Mouse (Mus musculus) T-helper 1 cell (primary cell): ENCODE data around the gene Pglyrp2.

Experiments
- in situ Hi-C: fragments of 300-600 bp; cut with MboI, MseI; formaldehyde crosslinking; loops from one replicate; pipeline ENCODE4 v1.15.1; 2025; ENCODE audit warnings: high pct_unique_total_duplicates

Gene Pglyrp2

DNA sequence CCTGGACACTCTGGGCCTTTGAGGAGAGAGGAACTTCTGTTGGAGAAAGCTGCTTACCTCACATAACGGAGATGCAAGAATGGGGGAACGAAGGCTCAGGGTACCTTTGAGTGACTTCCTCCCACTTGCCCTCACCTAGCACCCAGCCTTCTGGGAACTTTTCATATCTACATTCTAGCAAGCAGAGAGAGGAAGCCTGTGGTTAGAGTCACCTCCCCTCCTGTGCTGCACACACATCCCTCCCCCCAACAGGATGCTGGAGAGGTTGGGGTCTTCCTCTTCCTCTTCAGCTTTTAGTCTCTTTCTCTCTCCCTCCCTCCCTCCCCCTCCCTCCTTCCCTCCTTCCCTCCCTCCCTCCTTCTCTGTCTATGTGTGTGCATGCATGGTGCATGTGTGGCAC, at the start of gene Pglyrp2:
Gene Pglyrp2 (minus strand): TSS at position 134 of the 400 bp plus-strand sequence.
- in situ Hi-C loops: no loop called here

DNA sequence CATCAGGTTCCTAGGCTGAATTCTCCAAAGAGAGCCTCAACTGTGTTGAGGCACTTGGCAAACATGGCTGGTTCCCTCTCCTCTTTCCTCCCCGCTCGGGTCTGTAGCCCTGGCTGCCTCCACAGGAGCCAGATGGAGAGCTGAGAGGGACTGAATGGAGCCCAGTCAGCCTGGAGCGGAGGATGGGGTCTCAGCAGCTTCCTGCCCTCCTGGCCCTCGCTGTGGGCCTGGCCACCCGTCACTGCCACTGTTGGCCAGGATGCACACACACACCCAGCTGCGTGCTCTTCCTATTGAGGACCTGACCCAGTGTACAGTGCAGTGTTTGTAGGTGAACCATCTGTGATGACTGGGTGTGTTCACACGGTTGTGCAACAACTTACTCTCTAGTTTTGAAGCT, 48.2 kb upstream of the Pglyrp2 start:
- in situ Hi-C loops: no loop called here

DNA sequence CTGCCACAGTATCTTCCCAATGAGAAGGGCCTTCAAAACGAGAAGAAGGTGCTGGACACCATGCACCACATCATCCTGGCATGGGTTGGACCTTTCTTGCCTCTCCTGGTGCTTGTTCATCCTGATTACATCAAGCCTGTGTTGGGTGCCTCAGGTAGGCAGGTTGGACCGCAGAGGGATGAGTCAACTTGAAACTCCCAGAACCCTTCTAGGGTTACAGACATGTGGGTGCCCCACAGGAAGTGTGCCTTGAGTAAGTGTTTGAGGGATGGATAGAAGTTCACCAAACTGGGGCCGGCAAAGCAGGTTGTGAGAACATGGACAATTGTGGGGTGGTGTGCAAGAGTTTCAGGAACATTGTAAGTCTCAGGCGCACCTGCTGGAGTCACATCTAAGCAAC, 46.8 kb upstream of the Pglyrp2 start:
- in situ Hi-C loops: no loop called here

DNA sequence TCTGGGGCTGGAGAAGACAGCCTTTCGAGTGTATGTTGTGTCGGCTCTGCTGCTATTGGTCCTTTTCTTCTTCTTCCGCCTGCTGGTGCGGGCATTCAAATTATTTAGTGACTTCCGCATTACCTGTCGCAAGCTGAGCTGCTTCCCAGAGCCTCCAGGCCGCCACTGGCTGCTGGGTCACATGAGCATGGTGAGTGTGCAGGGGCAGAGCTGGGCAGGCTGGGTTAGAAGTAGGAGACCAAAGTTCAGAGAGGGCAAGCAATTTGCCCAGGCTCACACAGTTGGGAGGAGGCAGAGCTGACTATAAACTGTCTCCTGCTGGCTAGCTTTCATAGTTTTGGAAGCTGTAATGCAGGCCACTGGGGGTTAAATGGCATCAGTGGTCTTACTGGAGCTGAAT, 44.5 kb upstream of the Pglyrp2 start:
- in situ Hi-C loops: no loop called here

DNA sequence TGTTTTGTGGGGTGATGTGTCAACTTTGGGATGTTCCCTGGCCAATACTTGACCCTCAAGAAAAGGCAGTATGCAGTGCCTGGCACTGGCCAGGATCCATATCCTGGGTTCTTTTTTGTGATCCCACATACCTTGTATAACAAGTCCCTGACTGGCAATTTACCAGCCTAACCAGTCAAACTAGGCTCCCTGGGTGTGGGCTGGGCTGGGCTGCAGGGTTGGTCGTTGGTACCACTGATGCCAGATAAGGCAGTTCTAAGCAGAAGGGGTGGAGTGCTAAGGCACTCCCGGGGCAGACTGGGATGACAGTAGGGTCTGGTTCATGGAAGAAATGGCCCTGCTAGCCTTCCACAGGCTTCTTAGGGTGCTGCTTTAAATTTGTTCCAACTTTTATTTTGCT, 31.0 kb upstream of the Pglyrp2 start:
- in situ Hi-C loops: loop anchor here (5.0 kb wide), 1 partner anchor 37 kb away; no protein-coding TSS in a partner anchor

DNA sequence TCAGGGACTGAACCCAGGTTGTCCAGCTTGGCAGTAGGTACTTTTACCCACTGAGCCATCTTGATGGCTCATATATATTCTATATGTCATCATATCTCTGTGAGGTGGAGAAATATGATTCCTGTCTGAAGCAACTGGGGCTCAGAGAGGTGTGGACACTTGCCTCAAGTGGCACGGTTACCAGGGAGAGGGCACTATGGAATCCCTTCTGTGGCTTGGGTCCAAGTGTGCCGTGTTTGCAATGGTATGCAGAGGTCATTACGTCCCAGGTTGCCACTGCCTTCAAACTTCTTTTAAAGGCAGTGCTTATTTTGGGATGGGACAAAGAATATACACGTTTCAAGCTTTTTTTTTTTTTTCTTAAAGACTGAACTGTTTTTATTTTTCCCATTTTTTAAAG, 30.2 kb upstream of the Pglyrp2 start:
- in situ Hi-C loops: loop anchor here (5.0 kb wide), 1 partner anchor 38 kb away; no protein-coding TSS in a partner anchor

DNA sequence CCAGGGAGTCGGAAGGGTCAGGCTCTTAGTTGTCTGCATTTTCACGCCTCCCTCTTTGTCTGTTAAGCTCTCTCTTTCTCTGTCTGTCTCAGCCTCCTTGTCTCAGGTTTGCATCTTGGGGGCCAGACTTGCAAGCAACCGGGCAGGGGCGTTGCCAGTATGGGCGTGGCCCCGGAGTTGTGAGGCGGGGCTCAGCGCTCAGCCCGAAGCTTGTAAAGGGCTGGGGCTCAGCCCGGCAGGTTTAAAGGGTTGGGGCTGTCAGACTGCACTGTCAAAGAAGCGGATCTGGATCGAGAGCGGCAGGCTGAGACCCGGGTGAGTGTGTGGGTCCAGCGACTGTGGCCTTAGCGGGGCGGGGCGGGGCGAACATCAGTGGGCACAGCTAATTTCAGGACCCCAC, 28.5 kb upstream of the Pglyrp2 start, which contains the start of gene Cyp4f39:
Gene Cyp4f39 (plus strand): TSS at position 242 of the 400 bp plus-strand sequence.
- in situ Hi-C loops: loop anchor here (5.0 kb wide), 1 partner anchor 40 kb away; no protein-coding TSS in a partner anchor

DNA sequence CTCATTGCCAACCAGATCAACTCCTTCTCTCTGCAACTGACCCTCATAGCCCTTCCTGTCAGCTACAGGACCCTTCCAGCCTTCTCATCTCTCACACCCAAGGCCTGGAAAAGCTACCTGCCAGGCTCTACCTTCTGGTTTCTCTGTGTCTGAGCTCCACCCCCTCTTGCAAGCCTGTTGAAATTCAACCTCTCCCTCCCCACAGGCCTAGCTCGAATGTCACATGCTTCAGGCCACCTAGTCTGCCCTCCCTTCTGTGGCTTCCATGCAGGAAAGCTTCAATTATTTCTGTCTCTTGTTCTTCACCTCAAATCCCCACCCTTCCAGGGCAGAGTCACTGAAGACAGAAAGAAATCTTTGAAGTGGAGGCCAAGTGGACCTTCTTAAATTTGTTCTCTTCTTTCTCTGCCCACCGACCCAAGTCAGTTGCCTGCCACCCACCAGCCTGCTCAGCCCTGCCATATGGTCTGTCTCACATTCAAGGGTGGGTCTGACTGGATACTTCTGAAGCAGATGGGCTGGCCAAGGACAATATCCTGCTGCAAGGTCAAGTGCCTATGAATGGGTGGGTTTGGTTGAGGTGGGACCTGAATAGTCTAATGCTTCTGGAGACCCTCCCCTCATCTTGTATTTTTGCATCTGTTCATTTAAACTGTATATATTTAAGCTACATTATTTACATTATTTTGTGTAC, 27.0 kb upstream of the Pglyrp2 start:
- in situ Hi-C loops: loop anchor here (5.0 kb wide), 1 partner anchor 41 kb away; no protein-coding TSS in a partner anchor

DNA sequence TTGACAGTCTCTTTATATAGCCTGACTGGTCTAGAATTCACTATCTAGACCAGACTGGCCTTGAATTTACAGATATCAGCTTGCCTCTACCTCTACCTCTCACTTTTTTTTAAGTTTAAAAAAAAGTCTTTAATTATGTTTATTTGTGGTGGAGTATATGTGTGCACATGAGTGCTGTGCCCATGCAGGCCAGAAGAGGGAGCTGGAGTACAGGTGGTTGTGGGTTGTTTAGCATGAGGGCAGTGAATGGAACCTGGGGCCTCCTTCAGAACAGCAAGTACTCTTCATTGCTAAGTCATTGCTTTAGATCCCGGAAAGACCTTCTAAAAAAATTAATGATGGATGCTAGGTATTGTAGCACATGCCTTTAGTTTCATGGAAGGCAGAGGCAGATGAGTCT, 25.1 kb upstream of the Pglyrp2 start:
- in situ Hi-C loops: no loop called here

DNA sequence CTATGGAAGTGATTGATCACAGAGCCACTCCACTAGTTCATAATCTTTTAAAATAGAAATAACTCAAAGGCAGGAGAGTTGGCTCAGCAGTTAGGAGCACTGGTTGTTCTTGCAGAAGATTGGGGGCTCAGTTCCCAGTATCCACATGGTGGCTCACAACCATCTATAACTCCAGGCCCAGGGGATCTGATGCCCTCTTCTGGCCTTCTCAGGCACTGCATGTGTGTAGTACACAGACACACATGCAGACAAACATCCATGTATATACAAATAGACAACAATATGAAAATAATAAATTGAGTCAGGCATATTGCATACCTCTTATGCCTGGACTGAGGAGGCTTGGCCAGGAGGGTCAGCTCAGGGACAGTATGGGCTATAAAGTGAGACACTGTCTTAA, 23.2 kb upstream of the Pglyrp2 start:
- in situ Hi-C loops: no loop called here

DNA sequence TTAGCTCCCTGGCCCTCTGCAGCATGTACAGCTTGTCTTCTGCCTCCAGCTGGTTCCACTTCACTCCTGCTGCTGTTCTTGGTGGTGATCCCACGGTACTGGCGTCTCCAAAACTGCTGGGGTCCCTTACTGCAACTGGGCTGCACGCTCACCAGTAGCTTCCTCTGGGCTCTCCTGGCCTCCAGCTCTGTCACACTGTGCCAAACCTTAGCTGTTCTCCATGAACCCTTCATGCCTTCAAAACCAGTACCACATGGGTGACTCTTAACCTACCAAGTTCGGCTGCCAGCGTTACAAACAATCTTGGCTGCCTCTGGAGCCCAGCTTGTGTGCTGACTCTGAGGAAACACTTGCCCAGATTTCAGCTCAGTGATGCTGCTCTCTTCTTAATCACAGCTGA, 21.0 kb upstream of the Pglyrp2 start:
- in situ Hi-C loops: no loop called here

DNA sequence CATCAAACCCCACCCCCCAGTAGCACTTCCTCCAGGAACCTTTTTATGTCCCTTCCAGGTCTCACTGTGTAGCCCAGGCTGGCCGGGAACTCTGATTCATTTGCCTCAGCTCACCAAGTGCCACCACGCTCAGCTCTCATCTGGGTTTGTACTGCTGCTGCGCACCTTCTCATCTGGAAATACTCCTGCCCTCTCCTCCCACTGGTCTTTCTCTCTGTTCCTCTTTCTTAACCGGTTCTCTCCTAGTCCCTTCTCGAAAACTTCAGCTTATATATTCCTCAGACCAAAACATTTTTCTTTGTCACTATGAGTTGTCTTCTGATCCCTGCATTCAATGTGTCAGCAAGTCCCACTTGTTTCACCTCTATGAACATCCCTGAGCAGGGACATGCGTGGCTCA, 19.3 kb upstream of the Pglyrp2 start:
- in situ Hi-C loops: no loop called here

DNA sequence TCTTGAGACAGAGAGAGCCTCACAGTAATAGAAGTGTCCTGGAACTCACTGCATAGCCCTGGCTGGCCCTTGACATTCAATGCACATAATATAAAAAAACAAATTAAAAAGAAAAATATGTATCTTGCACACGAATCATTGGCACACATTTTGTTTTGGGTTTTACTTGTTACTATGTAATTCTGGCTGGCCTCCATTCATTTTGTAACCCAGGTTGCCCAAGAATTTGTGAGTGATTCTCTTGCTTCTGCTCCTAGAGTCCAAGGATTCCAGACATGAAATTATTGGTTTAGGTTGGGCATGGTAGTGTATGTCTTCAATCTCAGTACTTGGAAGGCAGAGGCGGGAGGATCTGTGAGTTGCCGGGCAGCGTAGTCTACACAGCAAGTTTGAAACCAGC, 13.1 kb upstream of the Pglyrp2 start:
- in situ Hi-C loops: loop anchor here (10.0 kb wide), 1 partner anchor 428 kb away; no protein-coding TSS in a partner anchor

DNA sequence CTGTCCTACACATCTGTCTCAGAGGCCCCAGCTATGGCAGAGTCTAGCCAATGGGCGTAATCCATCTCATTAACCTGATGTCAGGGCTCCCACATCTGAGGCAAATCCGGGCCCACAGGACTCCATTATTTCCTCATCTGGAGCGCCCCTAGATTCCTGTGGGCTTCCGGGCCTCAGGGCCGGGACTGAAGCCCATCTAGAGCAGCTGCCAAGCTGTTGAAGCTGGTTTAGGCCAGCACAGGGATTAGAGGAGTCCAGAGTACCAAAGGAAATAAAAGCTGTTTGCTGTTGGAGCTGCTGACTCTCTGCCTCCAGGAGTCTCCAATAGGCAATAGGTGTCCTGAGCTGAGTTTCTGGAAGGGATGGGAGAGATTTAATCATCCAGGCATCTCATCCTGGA, 11.2 kb upstream of the Pglyrp2 start:
- in situ Hi-C loops: loop anchor here (10.0 kb wide), 1 partner anchor 430 kb away; no protein-coding TSS in a partner anchor

DNA sequence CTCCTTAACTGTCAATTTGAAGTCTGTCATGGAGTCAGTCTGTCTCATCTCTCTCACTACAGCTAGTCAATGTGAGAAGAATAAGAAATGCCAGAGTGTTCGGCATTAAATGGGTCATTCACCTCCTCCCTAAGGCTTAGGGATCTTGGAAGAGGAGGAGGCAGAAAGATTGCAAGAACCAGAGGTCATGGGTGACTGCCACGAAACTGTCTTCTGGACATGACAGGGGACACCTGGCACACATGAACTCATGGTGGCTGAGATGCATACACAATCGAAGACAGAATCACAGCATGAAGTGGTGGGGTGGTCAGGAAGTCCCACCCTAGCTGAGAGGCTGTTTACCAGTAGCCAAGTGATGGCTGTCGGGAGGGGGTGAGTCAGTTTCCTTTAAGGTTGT, 10.4 kb upstream of the Pglyrp2 start:
- in situ Hi-C loops: loop anchor here (5.0 to 10.0 kb wide), 3 partner anchors 37 to 430 kb away; no protein-coding TSS in a partner anchor

DNA sequence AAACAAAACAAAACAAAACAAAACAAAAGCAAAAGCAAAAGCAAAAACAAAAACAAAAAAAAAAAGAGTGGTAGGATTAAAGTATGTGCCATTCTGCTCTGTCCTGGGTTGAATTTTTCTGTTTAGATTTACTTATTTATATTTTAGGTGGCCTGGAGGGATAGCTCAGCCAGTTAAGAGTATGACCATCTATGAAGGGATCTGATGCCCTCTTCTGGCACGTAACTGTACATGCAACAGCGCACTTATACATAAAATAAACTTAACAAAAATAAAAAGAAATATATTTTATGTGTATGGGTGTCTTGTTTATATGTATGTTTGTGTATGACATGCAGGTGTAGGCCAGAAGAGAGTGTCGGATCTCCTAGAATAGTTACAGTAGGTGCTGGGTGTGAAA, 8.0 kb upstream of the Pglyrp2 start:
- in situ Hi-C loops: loop anchor here (5.0 to 10.0 kb wide), 3 partner anchors 35 to 433 kb away; no protein-coding TSS in a partner anchor

DNA sequence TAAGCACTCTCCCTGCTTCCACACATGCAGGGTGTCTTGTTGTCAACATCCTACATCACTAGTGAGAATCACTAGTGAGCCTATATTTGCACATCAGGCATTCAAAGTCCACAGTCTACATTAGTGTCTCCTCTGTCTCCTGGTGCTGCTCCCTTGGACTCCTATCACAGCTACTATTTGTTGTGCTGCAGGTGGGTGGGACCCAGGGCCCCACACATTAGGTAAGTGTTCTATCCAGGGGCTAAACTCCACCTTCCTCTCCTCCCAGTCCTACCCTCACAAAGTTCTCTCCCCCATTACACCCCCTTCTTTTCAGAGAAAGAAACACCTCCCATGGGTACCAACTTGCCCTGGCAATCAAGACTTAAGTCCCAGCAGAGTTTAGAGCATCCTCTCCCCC, 2.6 kb upstream of the Pglyrp2 start:
- in situ Hi-C loops: no loop called here

DNA sequence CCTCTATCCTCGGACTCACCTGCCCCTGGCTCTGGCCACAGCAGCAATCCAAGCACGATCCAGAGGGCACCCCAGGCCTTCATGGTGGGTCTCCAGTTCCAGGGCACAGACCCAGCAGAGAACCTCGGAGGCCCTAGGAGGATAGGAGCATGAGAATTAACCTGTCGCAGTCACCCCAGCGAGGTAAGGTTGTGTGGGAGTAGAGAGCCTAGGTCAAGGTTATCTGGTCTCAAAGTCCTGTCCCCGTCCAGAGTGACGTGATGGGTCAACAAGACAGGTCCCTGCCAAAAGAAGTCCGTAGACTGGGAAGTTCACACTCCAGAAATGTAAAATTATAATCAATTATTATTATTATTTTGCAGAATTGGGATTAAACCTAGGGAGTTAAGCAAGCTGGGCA, 3.2 kb downstream of the Pglyrp2 start:
- in situ Hi-C loops: no loop called here

DNA sequence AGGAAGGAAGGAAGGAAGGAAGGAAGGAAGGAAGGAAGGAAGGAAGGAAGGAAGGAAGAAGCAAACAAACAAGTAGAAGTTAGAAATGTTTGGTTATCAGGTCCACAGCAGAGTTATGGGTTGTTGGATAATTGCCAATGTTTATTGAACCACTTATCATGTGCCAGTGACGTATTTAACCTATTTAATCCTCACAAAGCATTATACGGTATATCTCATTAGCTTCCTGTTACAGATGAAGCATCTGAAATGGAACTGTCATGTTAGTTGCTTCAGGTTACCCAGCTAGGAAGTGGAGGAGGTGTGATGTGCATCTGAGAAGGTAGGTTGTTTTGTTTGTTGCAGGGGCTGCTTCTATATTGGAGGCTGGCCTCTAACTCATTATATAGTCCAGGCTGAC, 4.0 kb downstream of the Pglyrp2 start:
- in situ Hi-C loops: no loop called here

DNA sequence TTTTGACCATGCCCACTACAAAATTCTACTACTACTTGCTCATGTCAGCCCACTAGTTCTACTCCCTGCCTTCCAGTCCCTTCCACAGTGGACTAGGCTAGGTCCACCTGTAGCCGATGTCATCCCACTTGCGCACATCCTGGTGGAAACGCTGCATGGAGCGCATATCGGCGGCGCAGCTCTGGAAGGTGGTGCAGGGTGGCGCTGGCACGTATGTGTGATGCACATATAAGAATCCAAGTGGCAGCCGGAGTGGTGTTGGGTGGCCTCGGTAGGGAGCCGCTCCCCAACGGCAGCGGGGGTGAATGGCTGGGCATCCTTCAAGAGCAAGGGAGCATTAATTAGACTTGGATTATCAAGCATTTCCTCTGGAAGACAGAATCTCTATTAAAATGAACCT, 7.2 kb downstream of the Pglyrp2 start:
- in situ Hi-C loops: no loop called here

DNA sequence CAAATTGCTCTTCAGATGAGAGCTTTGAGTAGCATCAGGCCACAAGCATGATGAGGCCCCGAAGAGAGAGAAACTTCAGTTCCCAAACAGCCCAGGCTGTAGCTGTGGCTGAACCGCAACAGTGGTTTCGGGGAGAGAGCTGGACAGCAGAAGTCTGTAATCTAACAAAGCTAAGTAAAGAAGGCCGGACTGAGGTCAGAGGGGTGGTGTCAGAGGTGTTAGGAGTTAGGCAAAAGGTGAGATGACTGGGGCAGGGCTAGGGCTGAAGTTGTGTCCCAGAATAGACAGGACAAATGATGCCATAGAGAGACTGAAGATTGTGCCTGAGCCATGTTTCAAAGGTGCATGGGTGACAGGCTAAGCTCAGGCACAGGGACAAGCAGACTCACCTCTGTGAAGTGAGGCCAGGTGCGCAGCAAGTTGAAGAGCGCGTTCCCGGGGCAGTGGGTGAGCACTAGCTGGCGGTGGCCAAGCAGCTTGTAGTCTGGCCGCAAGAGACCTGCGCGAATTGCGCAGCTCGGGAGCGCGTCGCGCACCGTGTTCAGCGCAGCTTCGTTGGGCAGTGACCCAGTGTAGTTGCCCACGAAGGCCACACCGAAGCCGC, 8.4 kb downstream of the Pglyrp2 start:
- in situ Hi-C loops: no loop called here

DNA sequence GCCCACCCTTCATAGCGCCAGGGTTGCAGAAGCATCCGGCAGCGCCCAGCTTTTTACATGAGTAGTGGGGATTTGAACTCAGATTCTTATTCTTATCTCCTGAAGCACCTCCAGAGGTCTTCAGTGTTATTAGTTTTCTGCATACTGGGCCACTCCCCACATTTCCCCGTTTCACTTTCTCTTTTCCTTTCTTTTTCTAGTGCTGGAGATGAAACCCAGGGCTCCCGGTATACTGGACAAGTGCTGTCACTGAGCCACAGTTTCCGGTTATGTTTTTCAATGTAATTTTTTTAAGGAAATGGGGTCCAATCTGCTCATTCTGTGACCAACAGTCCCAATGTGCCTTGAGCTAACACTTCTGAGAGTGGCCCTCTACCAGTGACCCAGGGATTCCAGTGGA, 12.1 kb downstream of the Pglyrp2 start:
- in situ Hi-C loops: no loop called here

DNA sequence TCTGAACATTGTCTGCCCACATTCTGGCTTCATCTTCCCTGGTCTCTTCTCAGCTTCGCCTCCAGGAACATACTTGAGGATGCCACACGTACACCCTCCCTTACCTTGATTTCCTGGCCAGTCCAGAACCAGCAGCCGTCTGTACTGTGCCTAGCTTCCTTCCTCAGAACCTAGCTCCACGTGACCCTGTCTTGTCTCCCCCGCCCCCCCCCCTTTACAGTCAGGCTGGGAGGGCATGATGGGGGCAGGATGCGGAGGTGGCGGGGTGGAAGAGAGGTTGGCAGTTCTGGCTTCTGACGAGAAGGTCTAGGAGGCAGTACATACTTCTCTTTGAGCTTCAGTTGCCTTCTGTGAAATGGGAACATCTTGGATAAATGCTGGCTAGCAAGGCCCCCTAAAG, 20.6 kb downstream of the Pglyrp2 start, which contains the start of gene Rasal3:
Gene Rasal3 (minus strand): TSS at position 167 of the 400 bp plus-strand sequence.
- in situ Hi-C loops: no loop called here
